Mouse (Mus musculus): ENCODE data around the gene Sept11. TPM values are rescaled to one million over a fixed set of nuclear protein-coding genes. Genes with fewer than 3 reads are reported as not detected.

The Sept11 gene
- polyA plus RNA-seq, 1 experiment from 2014 or later, result 175 TPM

DNA sequence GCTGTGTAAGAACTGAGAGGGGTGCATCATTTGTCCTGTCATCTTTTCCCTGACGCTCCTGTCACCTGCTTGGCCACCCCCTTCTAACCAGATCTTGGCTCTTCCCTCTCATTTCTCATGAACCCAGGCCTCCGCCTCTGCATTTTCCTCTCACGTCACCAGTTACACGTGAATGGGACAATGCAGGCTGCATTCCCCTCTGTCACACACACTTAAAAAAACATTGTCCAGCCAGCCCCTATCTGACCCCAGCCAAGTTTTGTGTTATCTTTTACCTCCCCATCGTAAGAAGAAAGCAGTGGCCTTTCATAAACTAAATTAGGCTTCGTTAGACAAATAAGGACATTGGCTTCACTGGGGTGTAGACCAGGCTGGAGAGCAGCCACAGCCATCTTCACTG, 79.3 kb downstream of the Sept11 start:
- H3K4me2 ChIP-seq (ENCODE audit: low read length), result no peak overlapping the region
- no peaks in the 10 kb centered on the region for H3K4me1 ChIP-seq (replicated peaks; ENCODE audit: control insufficient read depth, insufficient read depth, low read length)
- WGBS, result 71% methylated on average over 6 of the region's 6 CpGs
- H3K4me3 ChIP-seq (replicated peaks; ENCODE audit: low read length), result no peak overlapping the region
- no peaks in the 10 kb centered on the region for H3K27me3 ChIP-seq (replicated peaks; ENCODE audit: control insufficient read depth, insufficient read depth, low read length)
- no peaks in the 10 kb centered on the region for H3K9me3 ChIP-seq (ENCODE audit: control insufficient read depth, low read length)
- H3K27ac ChIP-seq (ENCODE audit: low read length), result no peak overlapping the region
- H3K9ac ChIP-seq (replicated peaks; ENCODE audit: low read depth, low read length), result no peak overlapping the region
- H3K36me3 ChIP-seq (ENCODE audit: control insufficient read depth, insufficient read depth), result peaks cover 27% of the 10 kb centered on the region
- no peak for ATAC-seq

GRCm38 (mm10) chr5:93174675-93175074, 81.4 kb downstream of the Sept11 start:
- WGBS, result 83% methylated on average over 6 of the region's 6 CpGs
- Histone ChIP-seq H3K27ac (ENCODE audit: low read length) (no peak overlapping the region), H3K4me2 (ENCODE audit: low read length) (no peak overlapping the region), H3K36me3 (ENCODE audit: control insufficient read depth, insufficient read depth) (peaks cover 19% of the 10 kb centered on the region), H3K9ac (replicated peaks; ENCODE audit: low read depth, low read length) (no peak overlapping the region), H3K27me3 (replicated peaks; ENCODE audit: control insufficient read depth, insufficient read depth, low read length) (no peaks in the 10 kb centered on the region), H3K9me3 (ENCODE audit: control insufficient read depth, low read length) (no peaks in the 10 kb centered on the region), H3K4me3 (replicated peaks; ENCODE audit: low read length) (no peak overlapping the region), H3K4me1 (replicated peaks; ENCODE audit: control insufficient read depth, insufficient read depth, low read length) (no peaks in the 10 kb centered on the region)
- ATAC-seq, result no peak

DNA sequence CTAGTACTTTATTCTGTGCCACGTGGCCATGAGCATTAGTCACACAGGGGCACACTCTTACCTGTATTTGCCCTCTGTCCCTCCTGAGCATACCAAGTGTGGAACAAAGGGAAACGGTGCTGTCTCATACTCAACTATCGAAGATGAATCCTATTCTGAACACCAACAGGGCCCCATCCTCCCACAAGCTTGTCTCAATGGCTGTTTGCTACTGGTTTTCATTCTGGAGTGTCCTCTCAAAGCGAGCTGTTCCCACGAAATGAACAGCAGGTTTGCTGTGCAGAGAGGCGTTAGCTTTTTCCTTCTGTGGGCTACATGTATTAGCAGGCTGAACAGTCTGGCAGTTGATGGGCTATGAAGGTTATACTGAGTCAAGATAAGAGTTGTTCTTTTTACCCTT, 85.4 kb downstream of the Sept11 start:
- Histone ChIP-seq H3K9me3 (ENCODE audit: control insufficient read depth, low read length) (no peaks in the 10 kb centered on the region), H3K4me1 (replicated peaks; ENCODE audit: control insufficient read depth, insufficient read depth, low read length) (no peaks in the 10 kb centered on the region), H3K27me3 (replicated peaks; ENCODE audit: control insufficient read depth, insufficient read depth, low read length) (no peaks in the 10 kb centered on the region), H3K4me2 (ENCODE audit: low read length) (no peak overlapping the region), H3K36me3 (ENCODE audit: control insufficient read depth, insufficient read depth) (peaks cover 16% of the 10 kb centered on the region), H3K4me3 (replicated peaks; ENCODE audit: low read length) (no peak overlapping the region), H3K9ac (replicated peaks; ENCODE audit: low read depth, low read length) (no peak overlapping the region), H3K27ac (ENCODE audit: low read length) (no peak overlapping the region)
- no peak for ATAC-seq
- WGBS, result 84% methylated on average over 6 of the region's 6 CpGs

- no peak overlapping the region for H3K9ac ChIP-seq (replicated peaks; ENCODE audit: low read depth, low read length)
- H3K27ac ChIP-seq (ENCODE audit: low read length), result no peak overlapping the region
- H3K9me3 ChIP-seq (ENCODE audit: control insufficient read depth, low read length), result no peaks in the 10 kb centered on the region
- peaks cover 21% of the 10 kb centered on the region for H3K36me3 ChIP-seq (ENCODE audit: control insufficient read depth, insufficient read depth)
- ATAC-seq, result peak; percentile 32; the same call in 1 of the 2 replicates
- H3K4me1 ChIP-seq (replicated peaks; ENCODE audit: control insufficient read depth, insufficient read depth, low read length), result no peaks in the 10 kb centered on the region
- H3K4me3 ChIP-seq (replicated peaks; ENCODE audit: low read length), result no peak overlapping the region
- H3K4me2 ChIP-seq (ENCODE audit: low read length), result no peak overlapping the region
- H3K27me3 ChIP-seq (replicated peaks; ENCODE audit: control insufficient read depth, insufficient read depth, low read length), result no peaks in the 10 kb centered on the region
- 63% methylated on average over 2 of the region's 2 CpGs for WGBS
These were observed 87.0 kb downstream of the Sept11 start for GRCm38 (mm10) chr5:93180252-93180651.

DNA sequence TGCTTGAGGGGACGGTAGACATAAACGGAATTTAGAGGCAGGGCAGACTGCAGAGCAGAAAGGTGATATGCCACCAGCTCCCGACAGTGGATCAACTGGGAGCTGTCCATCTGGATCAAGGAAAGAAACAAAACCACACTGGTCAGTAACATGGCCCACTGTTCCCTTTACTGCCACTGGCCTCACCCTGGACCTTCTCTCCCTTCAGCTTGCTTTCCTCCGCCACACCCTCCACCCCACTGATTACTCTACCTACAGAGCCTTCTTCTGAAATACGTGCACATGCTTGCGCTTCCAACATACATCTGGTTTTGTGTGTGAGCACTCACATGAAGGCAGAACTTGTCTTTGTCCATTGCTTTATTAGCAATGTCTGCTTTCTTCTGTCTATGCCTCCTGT, 90.1 kb downstream of the Sept11 start:
- Histone ChIP-seq H3K9me3 (ENCODE audit: control insufficient read depth, low read length) (no peaks in the 10 kb centered on the region), H3K4me3 (replicated peaks; ENCODE audit: low read length) (no peak overlapping the region), H3K4me2 (ENCODE audit: low read length) (no peak overlapping the region), H3K9ac (replicated peaks; ENCODE audit: low read depth, low read length) (no peak overlapping the region), H3K36me3 (ENCODE audit: control insufficient read depth, insufficient read depth) (peaks cover 23% of the 10 kb centered on the region), H3K27me3 (replicated peaks; ENCODE audit: control insufficient read depth, insufficient read depth, low read length) (no peaks in the 10 kb centered on the region), H3K4me1 (replicated peaks; ENCODE audit: control insufficient read depth, insufficient read depth, low read length) (no peaks in the 10 kb centered on the region), H3K27ac (ENCODE audit: low read length) (no peak overlapping the region)
- ATAC-seq, result no peak
- 85% methylated on average over 6 of the region's 6 CpGs for WGBS

DNA sequence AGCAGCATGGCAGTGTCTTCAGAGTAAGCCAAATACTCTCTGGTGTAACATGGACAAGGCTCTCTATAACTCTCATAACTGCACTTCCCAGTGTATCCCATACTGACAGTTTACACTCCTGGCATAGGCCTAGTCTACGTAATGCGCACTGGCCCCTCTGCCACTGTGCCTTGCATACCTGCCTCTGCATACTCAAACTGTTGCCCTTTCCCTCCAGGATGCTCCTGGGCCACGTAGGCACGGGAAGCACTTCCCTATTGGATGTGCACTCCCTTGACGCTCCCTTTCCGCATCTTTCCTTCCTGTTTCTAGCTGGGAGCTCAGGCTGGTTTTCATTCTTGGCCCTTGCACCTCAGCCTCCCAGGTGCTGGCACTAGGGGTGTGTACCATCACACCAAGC, 91.3 kb downstream of the Sept11 start:
- Histone ChIP-seq H3K36me3 (ENCODE audit: control insufficient read depth, insufficient read depth) (peaks cover 28% of the 10 kb centered on the region), H3K4me3 (replicated peaks; ENCODE audit: low read length) (no peak overlapping the region), H3K27me3 (replicated peaks; ENCODE audit: control insufficient read depth, insufficient read depth, low read length) (no peaks in the 10 kb centered on the region), H3K9ac (replicated peaks; ENCODE audit: low read depth, low read length) (no peak overlapping the region), H3K4me1 (replicated peaks; ENCODE audit: control insufficient read depth, insufficient read depth, low read length) (no peaks in the 10 kb centered on the region), H3K9me3 (ENCODE audit: control insufficient read depth, low read length) (no peaks in the 10 kb centered on the region), H3K27ac (ENCODE audit: low read length) (no peak overlapping the region), H3K4me2 (ENCODE audit: low read length) (no peak overlapping the region)
- WGBS, result 93% methylated on average over 6 of the region's 6 CpGs
- ATAC-seq, result no peak

DNA sequence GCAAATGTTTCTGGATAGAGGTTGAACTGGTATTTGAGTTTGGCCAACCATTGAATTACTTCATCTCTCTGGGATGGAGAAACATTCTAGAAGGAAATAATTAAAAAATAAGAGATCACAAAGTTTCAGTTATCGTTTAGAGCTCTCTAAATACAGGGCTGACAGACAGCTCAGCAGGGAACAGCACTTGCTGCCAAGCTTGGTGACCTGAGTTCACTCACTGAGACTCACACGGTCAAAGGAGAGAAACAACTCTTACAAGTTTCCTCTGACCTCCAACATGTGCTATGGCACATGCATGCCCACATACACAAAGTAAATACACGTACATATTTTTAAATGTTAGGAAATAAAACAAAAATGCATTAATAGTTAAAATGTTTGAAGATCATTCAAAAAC, 96.4 kb downstream of the Sept11 start:
- Histone ChIP-seq H3K27me3 (replicated peaks; ENCODE audit: control insufficient read depth, insufficient read depth, low read length) (no peaks in the 10 kb centered on the region), H3K27ac (ENCODE audit: low read length) (no peak overlapping the region), H3K4me1 (replicated peaks; ENCODE audit: control insufficient read depth, insufficient read depth, low read length) (no peaks in the 10 kb centered on the region), H3K4me2 (ENCODE audit: low read length) (no peak overlapping the region), H3K4me3 (replicated peaks; ENCODE audit: low read length) (no peak overlapping the region), H3K9me3 (ENCODE audit: control insufficient read depth, low read length) (no peaks in the 10 kb centered on the region), H3K9ac (replicated peaks; ENCODE audit: low read depth, low read length) (no peak overlapping the region), H3K36me3 (ENCODE audit: control insufficient read depth, insufficient read depth) (peaks cover 18% of the 10 kb centered on the region; the same call in 1 of the 2 replicates)
- no peak for ATAC-seq
- 52% methylated on average over 3 of the region's 3 CpGs for WGBS

GRCm38 (mm10) chr5:93190428-93190827, 97.2 kb downstream of the Sept11 start:
- Histone ChIP-seq H3K27ac (ENCODE audit: low read length) (no peak overlapping the region), H3K27me3 (replicated peaks; ENCODE audit: control insufficient read depth, insufficient read depth, low read length) (no peaks in the 10 kb centered on the region), H3K4me3 (replicated peaks; ENCODE audit: low read length) (no peak overlapping the region), H3K4me1 (replicated peaks; ENCODE audit: control insufficient read depth, insufficient read depth, low read length) (no peaks in the 10 kb centered on the region), H3K4me2 (ENCODE audit: low read length) (no peak overlapping the region), H3K9ac (replicated peaks; ENCODE audit: low read depth, low read length) (no peak overlapping the region), H3K36me3 (ENCODE audit: control insufficient read depth, insufficient read depth) (peaks cover 13% of the 10 kb centered on the region; the same call in 1 of the 2 replicates), H3K9me3 (ENCODE audit: control insufficient read depth, low read length) (no peaks in the 10 kb centered on the region)
- 93% methylated on average over 5 of the region's 5 CpGs for WGBS
- ATAC-seq, result no peak

- Histone ChIP-seq H3K4me3 (replicated peaks; ENCODE audit: low read length) (no peak overlapping the region), H3K27ac (ENCODE audit: low read length) (no peak overlapping the region)
These were observed 105.0 kb downstream of the Sept11 start for GRCm38 (mm10) chr5:93198232-93198631.

GRCm38 (mm10) chr5:93201181-93201580, 107.9 kb downstream of the Sept11 start:
- H3K27ac ChIP-seq (ENCODE audit: low read length), result no peak overlapping the region
- H3K27me3 ChIP-seq (replicated peaks; ENCODE audit: control insufficient read depth, insufficient read depth, low read length), result no peaks in the 10 kb centered on the region
- 96% methylated on average over 1 of the region's 1 CpGs for WGBS
- no peak overlapping the region for H3K4me3 ChIP-seq (replicated peaks; ENCODE audit: low read length)
- no peak overlapping the region for H3K4me2 ChIP-seq (ENCODE audit: low read length)
- peaks cover 21% of the 10 kb centered on the region for H3K36me3 ChIP-seq (ENCODE audit: control insufficient read depth, insufficient read depth)
- peaks cover 14% of the 10 kb centered on the region for H3K4me1 ChIP-seq (replicated peaks; ENCODE audit: control insufficient read depth, insufficient read depth, low read length)
- no peak overlapping the region for H3K9ac ChIP-seq (replicated peaks; ENCODE audit: low read depth, low read length)
- no peaks in the 10 kb centered on the region for H3K9me3 ChIP-seq (ENCODE audit: control insufficient read depth, low read length)
- ATAC-seq, result no peak

More at GRCm38 (mm10) chr5:93198232-93198631, 105.0 kb downstream of the Sept11 start:
- H3K27me3 ChIP-seq (replicated peaks; ENCODE audit: control insufficient read depth, insufficient read depth, low read length), result no peaks in the 10 kb centered on the region
- H3K9me3 ChIP-seq (ENCODE audit: control insufficient read depth, low read length), result no peaks in the 10 kb centered on the region
- no peak for ATAC-seq
- H3K4me1 ChIP-seq (replicated peaks; ENCODE audit: control insufficient read depth, insufficient read depth, low read length), result peaks cover 3% of the 10 kb centered on the region; the same call in 1 of the 2 replicates
- no peak overlapping the region for H3K9ac ChIP-seq (replicated peaks; ENCODE audit: low read depth, low read length)
- 94% methylated on average over 3 of the region's 3 CpGs for WGBS
- H3K4me2 ChIP-seq (ENCODE audit: low read length), result no peak overlapping the region
- peaks cover 21% of the 10 kb centered on the region for H3K36me3 ChIP-seq (ENCODE audit: control insufficient read depth, insufficient read depth)

All from forebrain, embryonic 16.5 days (tissue).